Mouse (Mus musculus): ENCODE data around the gene Nlrp3.

The Nlrp3 gene

GRCm38 (mm10) chr11:59541324-59541723, at the start of gene Nlrp3:
Gene Nlrp3, plus strand, starts transcription at chr11:59541568.
- no peak for DNase-seq

DNA sequence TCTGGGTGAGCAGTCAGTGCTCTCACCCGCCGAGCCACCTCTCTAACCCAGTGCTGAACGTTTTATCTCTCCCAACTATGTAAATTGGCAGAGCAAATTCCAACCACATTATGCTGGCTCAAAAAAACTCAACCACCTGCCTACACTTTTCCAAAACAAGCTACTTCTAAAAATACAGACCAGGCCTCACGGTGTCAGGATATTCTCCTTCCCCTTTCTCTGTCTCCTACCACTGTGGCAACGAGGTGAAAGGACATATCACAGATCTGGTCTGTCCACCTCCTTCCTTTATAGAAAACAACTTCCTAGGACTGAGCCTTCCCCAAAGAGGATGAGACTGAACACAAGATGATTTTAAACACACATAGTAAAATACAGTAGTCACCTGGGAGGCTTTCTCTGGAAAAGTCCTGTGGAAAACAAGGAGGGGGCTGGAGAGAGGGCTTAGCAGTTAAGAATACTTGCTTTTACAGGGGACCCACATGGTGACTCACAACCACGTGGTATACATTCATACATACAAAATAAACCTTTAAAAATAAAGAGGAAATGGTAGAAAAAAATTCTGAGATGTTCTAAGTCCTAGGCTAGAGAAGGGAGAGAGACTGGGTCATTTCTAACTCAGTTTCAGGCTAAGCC, 44.6 kb upstream of the Nlrp3 start:
- DNase-seq = no peak

DNA sequence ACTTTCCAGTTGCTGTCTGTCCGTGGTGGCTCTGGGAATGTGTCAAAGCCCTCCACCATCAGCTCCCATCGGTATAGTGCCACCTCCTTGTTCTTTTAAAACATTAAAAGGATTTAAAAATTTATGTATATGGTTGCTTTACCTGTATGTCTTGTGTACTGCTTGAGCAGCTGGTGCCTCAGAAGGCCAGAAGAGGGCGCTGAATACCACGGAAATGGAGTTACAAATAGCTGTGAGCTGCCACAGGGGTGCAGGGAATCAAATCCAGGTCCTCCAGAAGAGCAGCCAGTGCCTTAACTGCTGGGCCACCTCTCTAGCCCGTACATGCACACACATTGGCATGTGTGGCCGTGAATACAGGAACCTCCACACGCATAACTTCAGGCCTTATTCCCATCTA, 43.6 kb upstream of the Nlrp3 start:
- no peak for DNase-seq

GRCm38 (mm10) chr11:59501978-59502700, 39.2 kb upstream of the Nlrp3 start:
- DNase-seq = no peak

- peak; percentile 58 for DNase-seq
Measured at GRCm38 (mm10) chr11:59505351-59505838, 36.0 kb upstream of the Nlrp3 start.

DNA sequence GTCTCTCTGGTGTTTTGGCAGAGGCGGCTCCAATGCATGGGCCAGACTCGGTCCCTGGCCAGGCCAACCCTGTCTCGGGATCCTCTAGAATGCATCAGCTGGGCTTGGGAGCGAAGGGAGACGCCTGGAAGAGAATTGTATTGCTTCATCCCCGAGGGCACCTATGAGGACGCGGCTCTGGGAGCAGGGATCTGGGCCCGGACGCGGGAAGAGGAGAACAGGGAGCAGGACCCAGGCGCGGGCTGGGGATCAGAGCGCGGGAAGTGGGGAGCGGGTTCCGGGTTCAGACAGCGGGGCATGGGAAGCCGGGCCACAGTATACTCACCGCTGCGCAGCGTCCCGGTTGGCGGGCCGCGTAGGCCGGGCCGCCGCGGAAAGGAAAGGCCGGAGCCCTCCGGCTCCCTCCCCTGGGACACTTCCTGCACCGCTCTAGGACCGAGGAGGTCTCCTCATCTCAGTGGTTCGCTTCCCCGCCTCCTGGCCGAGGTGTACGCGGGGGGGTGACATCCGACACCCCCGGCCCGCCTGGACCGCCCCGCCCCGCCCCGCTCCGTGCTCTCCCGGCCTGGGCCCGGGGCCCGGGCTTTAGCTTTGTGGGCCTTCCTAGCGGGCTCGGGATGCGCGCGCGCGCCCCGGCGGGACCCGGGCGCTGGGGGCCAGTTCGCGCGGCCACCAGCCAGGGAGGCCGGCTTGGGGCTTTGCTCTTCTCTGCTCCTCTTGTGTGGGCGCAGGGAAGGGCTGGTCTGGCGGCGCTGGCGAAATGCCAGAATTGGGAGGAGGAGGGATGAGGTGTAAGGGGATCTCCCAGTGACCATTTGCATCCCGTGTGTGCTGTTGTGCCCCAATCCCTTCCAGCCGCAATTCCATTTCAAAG, 35.3 kb upstream of the Nlrp3 start:
- peak; percentile 82 for DNase-seq

DNA sequence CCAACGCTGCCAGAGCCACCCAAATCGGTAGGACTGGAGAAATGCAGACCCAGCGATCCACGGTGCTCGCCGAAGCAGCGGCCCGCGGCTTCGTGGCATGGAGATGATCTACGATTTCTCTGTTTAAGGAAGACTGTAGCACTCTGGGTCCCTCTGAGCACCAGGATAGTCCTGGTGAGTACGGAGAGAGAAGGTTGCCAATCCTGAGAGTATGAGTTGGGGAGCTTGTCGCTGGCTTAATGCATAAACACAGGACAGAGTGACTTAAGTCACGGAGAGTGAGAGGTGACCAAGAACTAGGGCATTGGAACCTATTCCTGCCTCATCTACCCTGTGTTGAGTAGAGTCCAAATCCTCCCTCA, 34.7 kb upstream of the Nlrp3 start:
- no peak for DNase-seq

GRCm38 (mm10) chr11:59511558-59511957, 29.8 kb upstream of the Nlrp3 start:
- DNase-seq = no peak

DNA sequence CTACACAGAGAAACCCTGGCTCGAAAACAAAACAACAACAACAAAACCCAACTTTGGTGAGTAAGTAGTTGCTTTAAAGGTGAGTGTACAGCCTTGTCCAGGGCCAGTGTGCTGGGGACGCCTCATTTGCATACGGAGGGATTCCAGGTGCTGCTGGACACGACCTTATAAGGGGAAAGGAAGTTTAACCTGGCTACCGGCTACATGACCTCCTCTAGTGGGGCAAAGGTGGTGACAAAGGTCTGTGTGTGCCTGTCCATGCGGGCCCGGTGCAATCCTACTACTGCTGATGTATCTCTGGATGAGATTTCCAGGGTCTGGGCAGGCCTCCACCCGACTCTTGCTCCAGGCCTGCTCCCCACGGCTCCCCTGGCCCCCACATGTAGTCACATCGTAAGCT, 28.6 kb upstream of the Nlrp3 start:
- DNase-seq = no peak

DNA sequence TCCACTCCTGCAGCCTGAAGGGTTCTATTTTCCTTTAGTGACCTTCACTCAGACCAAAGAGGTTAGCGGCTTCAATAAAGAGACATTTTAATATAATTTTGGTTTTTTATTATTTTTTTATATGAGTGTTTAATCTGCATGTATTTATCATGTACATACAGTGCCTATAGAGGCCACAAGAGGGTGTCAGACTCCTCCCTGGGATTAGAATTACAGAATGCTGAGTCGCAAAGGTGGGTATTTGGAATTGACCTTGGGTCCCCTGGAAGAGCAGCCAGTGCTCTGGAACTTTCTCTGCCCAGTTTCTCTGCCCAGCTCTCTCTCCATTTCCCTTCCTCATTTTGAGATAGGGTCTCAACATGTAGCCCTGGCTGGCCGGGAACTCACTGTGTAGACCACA, 27.8 kb upstream of the Nlrp3 start:
- DNase-seq = no peak

DNA sequence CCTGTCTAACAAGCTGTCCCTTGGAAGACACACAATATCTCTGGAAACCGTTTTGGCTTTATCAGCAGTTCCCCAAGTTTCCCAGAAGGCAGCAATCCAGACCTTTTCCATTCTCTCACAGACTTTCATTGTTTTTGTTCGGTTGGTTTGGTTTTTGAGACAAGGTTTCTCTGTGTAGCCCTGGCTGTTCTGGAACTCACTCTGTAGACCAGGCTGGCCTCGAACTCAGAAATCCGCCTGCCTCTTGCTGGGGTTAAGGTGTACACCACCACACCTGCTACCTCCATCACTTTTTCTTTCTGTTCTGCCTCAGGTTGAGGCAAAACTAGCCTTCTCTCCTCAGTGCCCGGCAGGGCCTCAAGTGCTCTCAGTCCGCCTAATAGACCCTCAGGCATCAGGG, 27.0 kb upstream of the Nlrp3 start:
- DNase-seq = no peak

GRCm38 (mm10) chr11:59514789-59515188, 26.6 kb upstream of the Nlrp3 start:
- DNase-seq = no peak

- no peak for DNase-seq
Measured at GRCm38 (mm10) chr11:59517441-59517840, 23.9 kb upstream of the Nlrp3 start.

- DNase-seq = no peak
Measured at GRCm38 (mm10) chr11:59518226-59518625, 23.1 kb upstream of the Nlrp3 start.

GRCm38 (mm10) chr11:59519741-59520495, 21.4 kb upstream of the Nlrp3 start:
- no peak for DNase-seq

DNA sequence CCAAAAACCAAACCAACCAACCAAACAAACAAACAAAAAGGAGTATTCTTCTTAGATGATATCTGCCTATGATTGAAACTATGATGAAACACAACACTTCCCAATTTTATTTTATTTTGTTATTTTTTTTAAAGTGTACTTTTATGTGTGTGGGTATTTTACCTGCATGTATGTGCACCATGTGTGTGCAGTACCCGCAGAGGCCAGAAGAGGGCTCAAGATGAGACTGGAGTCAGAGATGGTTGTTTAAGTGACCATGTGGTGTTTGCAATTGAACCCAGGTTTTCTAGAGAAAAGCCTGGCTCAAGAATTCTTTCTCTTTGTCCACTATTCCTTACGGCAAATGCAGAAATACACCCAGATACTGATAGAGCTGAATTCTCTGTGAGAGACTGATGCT, 17.2 kb upstream of the Nlrp3 start:
- DNase-seq = no peak

- DNase-seq = peak; percentile 75
Measured at GRCm38 (mm10) chr11:59525237-59525636, 16.1 kb upstream of the Nlrp3 start.

DNA sequence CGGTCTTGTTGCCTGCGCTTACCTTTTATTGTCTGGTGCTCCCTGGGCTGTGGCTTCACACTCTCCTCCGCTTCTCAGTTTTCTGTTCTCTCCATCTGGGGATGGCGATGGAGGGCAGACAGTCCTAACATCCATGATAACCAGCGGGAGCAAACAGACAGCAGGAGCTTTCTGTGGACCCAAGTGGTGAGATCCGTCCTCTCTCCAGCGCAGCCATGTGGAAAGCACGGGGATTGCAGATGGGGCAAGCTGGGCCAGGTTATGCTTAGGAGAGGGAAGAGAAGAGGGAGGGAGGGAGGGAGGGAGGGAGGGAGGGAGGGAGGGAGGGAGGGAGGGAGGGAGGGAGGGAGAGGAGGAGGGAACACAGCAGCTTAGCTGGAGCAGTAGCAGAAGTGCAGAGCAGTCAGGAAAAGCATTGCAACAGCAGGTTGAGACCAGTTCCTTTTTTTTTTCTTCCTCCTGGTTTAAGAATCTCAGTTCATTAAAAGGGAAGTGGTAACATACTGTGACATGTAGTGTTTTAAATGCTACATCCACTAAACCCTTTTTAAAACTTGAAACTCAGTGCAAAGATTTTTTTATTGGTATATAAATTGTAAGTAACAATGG, 14.8 kb upstream of the Nlrp3 start, which contains the start of gene Zkscan17:
Zkscan17 (minus strand) TSS at position 280 of the 609 bp plus-strand sequence.
- DNase-seq = no peak

- no peak for DNase-seq
Measured at GRCm38 (mm10) chr11:59530221-59530620, 11.1 kb upstream of the Nlrp3 start.

DNA sequence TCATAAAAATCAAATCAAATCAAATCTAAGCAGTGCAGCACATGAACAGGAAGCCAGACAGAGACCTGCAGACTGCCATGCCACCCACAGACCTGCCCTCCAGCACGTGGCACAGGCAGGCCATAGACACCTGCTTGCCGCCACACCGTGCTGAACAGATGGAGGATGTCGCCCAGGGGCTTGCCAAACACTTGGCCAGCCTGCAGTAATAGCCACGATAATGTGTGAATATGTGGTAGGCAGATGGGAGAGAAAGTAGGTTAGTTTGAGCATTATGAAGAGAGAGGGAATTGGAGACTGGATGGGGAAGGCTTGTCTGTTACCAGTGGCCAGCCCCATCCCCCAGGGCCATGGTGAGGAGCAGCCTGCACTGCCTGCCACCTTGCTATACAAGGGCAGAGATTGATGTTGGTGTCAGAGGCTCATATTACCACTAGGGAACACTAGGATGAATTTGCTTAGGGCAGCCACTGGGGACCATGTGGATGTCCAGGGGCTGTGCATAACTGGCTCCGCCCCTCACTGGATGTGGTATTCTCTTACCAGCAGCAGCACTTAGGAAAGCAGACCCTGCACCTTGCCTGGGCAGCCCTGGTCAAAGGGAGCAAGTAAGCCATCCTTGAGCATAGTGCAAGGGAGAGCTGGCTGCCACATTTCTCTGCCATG, 10.4 kb upstream of the Nlrp3 start:
- no peak for DNase-seq

- DNase-seq = no peak
Measured at GRCm38 (mm10) chr11:59531562-59531961, 9.8 kb upstream of the Nlrp3 start.
